Mouse (Mus musculus) thymus, postnatal 25 days (tissue): ENCODE measurements around the gene Cux1.

ENCODE experiments used
- DNase-seq: peaks from one replicate; pipeline ENCODE4 v3.0.0; 2022

Cux1 gene

GRCm38 (mm10) chr5:136421316-136421715 is 146.0 kb downstream of the Cux1 start:
- no peak for DNase-seq

- DNase-seq, result no peak
Observed at GRCm38 (mm10) chr5:136420342-136420741, 146.9 kb downstream of the Cux1 start.

- DNase-seq, result no peak
Observed at GRCm38 (mm10) chr5:136417891-136418290, 149.4 kb downstream of the Cux1 start.

GRCm38 (mm10) chr5:136414479-136414878 is 152.8 kb downstream of the Cux1 start:
- no peak for DNase-seq

GRCm38 (mm10) chr5:136410681-136411181 is 156.6 kb downstream of the Cux1 start:
- DNase-seq, result peak; percentile 68

GRCm38 (mm10) chr5:136406357-136406756 is 160.9 kb downstream of the Cux1 start:
- no peak for DNase-seq

GRCm38 (mm10) chr5:136403565-136403961 is 163.7 kb downstream of the Cux1 start:
- DNase-seq, result no peak

- DNase-seq, result no peak
Observed at GRCm38 (mm10) chr5:136402622-136403564, 164.4 kb downstream of the Cux1 start.

GRCm38 (mm10) chr5:136398706-136399105 is 168.6 kb downstream of the Cux1 start:
- DNase-seq, result no peak

- DNase-seq, result no peak
Observed at GRCm38 (mm10) chr5:136396699-136397098, 170.6 kb downstream of the Cux1 start.

- DNase-seq, result no peak
Observed at GRCm38 (mm10) chr5:136396256-136396655, 171.0 kb downstream of the Cux1 start.

GRCm38 (mm10) chr5:136395600-136396195 is 171.6 kb downstream of the Cux1 start:
- DNase-seq, result no peak

GRCm38 (mm10) chr5:136394517-136395212 is 172.6 kb downstream of the Cux1 start:
- no peak for DNase-seq

GRCm38 (mm10) chr5:136393621-136394020 is 173.7 kb downstream of the Cux1 start:
- DNase-seq, result no peak

- no peak for DNase-seq
Observed at GRCm38 (mm10) chr5:136386757-136387156, 180.5 kb downstream of the Cux1 start.

- no peak for DNase-seq
Observed at GRCm38 (mm10) chr5:136385161-136385560, 182.1 kb downstream of the Cux1 start.

- peak; percentile 23 for DNase-seq
Observed at GRCm38 (mm10) chr5:136382261-136383005, 184.9 kb downstream of the Cux1 start.

GRCm38 (mm10) chr5:136379405-136379804 is 187.9 kb downstream of the Cux1 start:
- no peak for DNase-seq

- DNase-seq, result no peak
Observed at GRCm38 (mm10) chr5:136377101-136377500, 190.2 kb downstream of the Cux1 start.

GRCm38 (mm10) chr5:136375350-136375749 is 191.9 kb downstream of the Cux1 start:
- DNase-seq, result no peak

GRCm38 (mm10) chr5:136372276-136372675 is 195.0 kb downstream of the Cux1 start:
- DNase-seq, result no peak

- no peak for DNase-seq
Observed at GRCm38 (mm10) chr5:136363421-136363820, 203.9 kb downstream of the Cux1 start.
